Mouse (Mus musculus) mesoderm, embryonic 11.5 days (tissue): ENCODE data around the gene Tcte2.

Experiments used
- DNase-seq: peaks from one replicate; pipeline ENCODE4 v3.0.0-alpha.2; 2012; ENCODE audit warnings: low read depth, low spot score

The Tcte2 gene

DNA sequence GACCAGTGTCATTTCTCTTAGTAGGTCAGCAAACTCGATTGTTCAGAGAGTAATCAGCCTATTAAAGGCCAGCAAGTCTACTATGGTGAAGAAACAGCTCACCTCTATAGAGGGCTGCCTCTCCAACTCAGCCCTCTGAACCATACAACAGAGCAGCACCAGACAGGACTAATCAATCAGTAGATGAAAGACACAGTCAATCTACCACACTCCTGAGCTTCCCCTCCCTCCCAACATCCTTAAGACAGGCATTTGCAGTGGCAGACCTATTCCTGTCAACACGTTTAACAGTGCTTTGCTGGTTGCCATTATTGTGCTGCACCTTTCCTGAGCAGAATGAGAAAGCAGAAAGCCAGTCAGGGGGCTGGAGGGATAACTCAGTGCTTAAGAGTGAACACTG is 16.3 kb downstream of the Tcte2 start:
- no peak for DNase-seq

GRCm38 (mm10) chr17:13744824-13745223 is 16.8 kb downstream of the Tcte2 start:
- DNase-seq, result no peak

DNA sequence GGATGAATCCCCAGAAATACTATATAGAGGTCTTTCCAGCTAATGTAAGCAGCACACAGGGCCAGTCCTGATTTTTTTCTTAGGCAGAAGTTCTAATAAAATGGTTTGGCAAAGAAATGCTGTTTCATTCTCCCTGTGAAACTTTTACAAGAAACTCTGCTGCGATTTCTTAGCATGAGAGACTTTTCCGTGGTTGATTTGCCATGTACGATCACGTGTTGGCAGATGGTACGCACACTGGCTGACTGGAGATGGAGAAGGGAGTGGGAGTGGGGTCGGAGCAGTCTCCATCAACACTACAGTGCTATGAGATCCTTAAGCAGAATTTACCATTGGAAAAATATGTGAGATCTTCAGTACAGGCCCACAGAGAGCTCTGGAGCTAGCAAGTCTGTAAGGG is 17.4 kb downstream of the Tcte2 start:
- no peak for DNase-seq

DNA sequence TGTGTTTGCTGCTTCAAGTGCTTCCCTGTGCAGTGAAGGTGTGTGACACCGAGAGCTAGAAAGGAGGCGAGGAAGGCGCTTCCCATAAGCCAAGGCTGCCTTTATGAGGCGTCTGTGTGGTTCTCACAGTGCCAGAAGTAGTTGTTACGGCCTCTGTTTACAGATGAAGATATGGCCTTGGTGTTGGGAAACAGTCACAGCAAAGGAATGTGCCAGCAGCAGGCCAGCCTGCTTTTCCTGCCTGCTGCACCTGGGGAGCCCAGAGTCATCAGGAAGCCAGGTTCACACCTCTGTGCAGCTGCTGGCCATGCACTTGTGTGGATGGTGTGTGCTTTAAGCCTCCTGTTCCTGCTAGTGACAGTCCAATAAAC is 17.9 kb downstream of the Tcte2 start:
- DNase-seq, result no peak

DNA sequence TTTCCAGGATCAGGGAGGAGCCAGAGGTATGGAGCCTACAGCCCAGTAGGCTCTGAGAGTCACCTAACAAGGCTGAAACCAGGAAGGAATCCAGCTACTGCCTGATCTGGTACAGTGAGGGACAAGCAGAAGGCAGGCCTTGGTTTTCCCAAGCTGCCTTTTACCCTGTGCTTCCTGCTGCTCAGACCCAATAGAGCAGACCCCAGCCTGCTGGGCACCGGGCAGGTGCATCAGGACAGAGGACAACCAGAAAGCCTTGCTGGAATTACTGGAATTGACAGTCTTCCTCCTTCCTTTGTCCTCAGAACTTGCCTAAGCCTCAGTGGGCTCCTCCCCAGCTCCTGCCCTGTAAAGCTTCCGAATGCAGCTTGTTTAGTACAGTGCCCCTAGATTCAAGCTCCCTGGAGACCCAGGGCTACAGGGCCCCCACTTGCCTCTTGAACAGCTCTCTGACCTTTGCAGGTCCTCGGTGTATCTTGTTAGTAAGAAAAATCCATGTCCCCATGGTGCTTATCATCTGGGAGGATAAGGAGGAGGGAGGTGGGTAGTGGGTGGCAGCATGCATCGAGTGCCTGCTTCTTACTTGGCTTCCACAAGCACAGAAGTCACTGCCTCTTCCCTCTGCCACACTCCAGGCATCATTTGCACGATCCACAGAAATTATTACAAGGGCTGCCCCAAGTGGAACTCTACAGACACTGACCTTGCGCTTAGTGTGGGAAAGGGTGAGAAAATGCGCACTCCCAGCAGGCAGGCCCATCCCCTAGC is 18.5 kb downstream of the Tcte2 start:
- DNase-seq, result no peak

DNA sequence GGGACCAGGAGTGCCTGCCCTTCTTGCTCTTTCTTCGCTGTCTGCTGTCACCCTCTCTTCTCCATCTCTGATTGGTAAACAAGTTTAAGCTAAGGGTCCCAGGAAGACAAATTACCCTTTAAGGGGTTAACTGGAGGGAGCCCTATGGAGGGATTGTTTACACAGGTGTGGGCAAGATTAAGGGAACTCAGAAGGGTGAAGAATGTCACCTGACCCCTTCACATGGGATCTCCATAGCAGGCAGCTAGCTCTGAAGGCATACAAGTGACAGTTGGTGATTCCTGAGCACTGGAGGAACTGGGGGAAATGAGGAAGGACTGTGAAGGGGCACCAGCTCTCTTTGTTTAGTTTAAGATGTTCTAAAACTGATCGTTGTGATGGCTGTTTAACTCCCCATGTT is 19.3 kb downstream of the Tcte2 start:
- peak; percentile 51 for DNase-seq

DNA sequence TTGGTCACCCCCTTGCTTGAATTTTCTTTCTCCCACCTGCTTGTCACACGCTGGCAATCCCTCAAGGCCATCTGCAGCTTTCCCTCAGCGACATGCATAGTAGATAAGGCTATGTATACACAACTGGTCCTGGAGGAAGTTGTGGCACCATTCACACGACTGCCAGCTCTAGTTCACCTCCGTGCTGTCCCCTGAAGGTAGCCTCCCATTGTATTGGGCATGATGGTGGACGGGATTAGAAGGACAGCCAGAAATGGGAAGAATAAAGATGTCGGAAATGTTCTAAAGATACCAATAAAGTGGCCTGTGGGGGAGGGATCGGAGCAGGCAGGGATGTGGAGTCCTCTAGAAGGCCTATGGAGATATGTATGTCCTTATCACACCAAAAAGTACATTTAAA is 20.0 kb downstream of the Tcte2 start:
- DNase-seq, result no peak

- DNase-seq, result no peak
Observed at GRCm38 (mm10) chr17:13740796-13741195, 20.8 kb downstream of the Tcte2 start.

DNA sequence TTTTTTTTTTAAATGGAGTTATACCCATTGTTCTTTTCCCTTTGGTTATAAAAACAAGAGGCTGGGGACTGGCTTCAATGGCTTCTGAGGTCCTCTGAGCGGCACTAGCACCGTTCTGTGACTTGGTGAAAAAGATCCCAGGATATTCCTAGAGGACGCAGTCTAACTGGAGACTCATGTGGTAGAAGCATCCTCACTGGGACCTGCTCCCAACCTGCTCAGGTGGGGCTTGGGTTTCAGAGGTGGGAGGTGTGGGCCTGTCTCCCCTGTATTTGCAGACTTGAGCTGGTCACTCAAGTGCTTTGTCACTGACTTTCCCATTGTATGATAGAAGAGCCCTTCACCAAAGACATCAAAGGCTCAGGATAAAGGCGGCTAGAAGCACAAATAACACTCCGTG is 21.6 kb downstream of the Tcte2 start:
- DNase-seq, result no peak

GRCm38 (mm10) chr17:13738916-13739315 is 22.7 kb downstream of the Tcte2 start:
- DNase-seq, result no peak

DNA sequence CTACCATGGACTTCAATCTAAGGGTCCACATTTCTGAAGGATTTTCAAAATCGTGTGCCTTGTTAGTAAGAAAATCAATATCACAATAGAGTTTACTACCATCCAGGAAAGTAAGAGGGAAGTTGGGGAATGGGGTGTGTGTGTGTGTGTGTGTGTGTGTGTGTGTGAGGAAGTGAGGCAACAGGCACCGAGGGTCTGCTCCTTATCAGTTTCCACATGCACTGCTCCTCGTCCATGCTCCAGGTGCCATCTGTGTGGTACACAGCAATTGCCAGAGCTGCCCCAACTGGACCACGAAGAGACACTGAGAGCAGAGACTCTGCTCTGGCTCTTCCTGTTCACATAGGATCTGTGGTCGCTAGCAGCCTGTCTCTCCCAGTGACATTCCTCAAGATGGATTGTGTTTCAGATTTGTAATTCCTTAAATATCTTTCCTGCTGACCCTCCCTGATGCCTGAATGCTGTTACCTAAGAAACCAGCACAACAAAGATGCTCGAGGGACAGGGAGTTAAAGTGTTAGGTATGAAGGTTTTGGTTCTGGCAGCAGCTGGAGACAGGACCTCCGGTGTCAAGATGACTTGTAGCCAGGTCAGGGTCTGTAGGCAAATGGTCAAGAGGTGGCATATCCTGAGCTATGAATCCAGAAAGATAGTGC is 23.4 kb downstream of the Tcte2 start:
- peak; percentile 43 for DNase-seq

DNA sequence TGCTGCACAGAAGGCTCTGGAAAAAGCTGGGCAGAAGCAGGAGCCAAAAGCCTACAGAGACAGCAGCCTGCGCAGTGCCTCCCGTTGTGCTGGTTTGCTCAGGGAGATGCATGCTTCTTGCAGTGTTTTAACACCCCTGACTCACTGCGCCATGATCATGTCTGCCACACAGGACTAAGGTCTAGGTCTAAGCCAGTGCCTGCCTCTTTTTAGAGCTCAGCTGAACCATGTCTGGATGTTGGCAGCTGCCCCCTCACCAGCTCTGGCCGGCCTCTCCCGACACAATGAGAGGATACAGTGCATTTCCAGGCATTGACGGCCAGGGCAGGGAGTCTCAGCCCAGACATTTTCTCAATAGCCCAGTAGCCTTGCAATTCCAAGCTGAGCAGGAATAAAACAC is 24.3 kb downstream of the Tcte2 start:
- DNase-seq, result no peak

DNA sequence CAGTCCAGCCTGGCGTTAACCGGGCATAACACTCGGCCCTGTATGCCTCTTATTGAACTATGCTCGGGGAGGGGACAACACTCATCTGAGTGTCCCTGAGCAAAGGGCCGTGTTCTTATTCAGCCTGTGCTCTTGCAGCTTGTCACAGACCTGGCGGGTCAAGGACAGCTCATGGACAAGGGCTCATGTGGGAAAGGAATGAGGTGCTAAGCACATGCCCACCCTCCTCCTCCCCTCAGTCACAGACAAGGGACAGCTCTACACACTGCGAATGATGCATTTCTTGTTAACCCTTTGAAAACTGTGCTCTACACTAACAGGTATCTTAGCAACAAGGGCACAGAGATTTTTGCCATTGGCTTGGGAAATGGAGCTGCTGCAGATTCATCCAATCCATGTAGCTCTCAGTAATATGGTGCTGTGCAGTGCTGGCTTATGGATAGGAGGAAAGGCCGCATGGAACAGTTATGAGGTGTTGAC is 25.8 kb downstream of the Tcte2 start:
- DNase-seq, result no peak

DNA sequence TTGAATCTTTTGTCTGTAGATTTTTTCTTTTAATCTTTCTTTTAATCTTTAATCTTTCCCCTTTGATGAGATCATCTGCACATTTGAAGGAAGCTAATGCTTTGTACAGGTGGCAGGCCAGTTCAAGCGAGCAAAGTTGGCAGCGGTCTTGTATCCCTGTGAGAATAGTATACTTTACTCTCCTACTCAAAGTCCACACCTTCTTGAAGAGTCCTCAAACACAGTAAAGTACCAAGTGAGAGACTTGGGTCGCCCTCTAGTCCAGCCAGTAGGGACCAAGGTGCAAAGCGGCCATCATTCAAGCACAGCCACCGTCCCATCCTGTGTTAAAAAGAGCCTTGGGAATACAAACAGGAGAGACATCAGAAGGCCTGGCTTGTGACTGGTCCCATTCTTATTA is 26.6 kb downstream of the Tcte2 start:
- DNase-seq, result no peak

DNA sequence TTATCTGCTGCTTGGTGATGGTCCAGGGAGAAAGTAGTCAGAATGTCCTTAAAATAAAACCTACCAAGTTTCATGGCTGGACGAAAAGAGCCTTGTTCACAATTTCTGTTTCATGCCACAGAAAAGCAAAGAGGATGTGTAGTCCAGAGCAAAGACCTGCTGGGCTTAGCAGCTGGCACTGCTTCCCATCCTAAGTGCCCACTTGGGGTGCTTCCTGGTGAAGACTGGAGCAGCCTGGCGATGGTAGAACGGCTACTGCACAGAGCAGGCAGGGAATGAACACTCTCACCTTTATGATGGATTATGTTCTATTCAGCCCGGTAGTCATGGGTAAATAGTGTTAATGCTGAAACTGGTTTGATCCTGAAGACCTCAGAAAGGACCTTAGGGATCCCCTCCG is 27.7 kb downstream of the Tcte2 start:
- no peak for DNase-seq

DNA sequence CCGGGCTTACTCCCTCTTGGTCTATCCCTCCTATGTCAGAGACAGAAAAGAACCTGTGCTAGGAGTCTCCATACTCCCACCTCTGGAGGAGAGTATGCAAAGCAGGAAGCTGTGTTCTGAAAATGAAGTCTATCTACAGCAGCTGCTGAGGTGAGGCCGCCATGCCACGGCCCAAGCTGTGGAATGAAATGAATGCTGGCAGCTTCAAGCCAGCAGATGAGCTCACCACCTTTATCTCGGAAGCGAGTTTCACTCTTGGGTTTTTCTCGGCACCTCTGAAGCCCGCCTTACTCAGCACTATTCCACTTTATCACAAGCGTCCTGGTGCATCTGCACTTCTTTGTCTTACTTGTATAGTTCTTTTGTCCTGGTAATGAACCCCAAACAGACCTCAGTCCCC is 28.9 kb downstream of the Tcte2 start:
- DNase-seq, result no peak

GRCm38 (mm10) chr17:13731727-13732112 is 29.9 kb downstream of the Tcte2 start:
- no peak for DNase-seq

GRCm38 (mm10) chr17:13730980-13731726 is 30.5 kb downstream of the Tcte2 start:
- no peak for DNase-seq

DNA sequence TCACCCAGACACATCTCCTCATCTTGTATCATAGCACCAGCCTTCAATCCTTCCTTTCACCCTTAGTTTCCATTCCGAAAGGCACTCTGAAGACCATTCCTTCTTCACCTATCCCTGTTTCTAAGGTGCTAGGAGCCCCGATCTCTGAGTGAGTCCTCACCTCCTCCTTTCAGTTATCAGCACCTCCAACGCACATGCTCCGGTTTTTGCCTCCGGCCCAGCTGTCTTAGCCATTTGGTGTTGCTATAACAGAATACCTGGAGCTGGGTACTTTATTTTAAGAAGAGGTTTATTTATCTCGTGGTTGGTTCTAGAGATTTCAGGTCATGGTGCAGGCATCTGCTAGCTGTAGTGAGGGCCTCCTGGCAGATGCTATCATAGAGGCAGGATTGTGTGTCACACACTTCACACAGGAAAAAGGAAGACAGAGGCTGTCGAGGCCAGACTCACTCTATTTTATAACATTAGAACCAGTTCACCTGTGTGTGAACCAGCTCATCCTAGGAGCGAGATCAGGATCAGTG is 34.7 kb downstream of the Tcte2 start:
- no peak for DNase-seq

GRCm38 (mm10) chr17:13725004-13725550 is 36.5 kb downstream of the Tcte2 start:
- no peak for DNase-seq

GRCm38 (mm10) chr17:13722434-13722833 is 39.2 kb downstream of the Tcte2 start:
- peak; percentile 41 for DNase-seq

GRCm38 (mm10) chr17:13721372-13721771 is 40.3 kb downstream of the Tcte2 start:
- no peak for DNase-seq
